Mouse (Mus musculus): Measurements from ENCODE around the gene Phb.

DNA sequence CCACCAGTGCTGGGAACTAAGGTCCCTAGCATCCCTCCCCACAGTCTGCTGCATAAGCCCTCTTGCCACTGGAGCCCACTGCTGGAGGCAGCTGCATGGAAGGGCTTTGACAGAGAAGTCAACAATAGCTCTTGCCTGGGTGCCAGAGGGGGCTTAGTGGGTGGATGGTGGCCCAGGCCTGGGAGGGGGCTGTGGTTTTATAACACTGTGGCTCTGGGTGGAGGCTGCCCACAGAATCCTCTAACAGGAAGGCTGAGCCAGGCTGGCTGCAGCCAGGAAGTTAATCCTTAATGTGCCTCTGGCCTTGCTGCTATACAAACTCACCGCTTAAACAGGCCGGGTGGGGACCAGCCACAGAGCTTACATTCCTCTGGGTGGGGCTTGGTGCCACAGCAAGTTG is 31.7 kb upstream of the Phb start:
- TF ChIP-seq CTCF (IDR thresholded peaks at IDR 0.05; ENCODE audit: low read depth) (no peak), EP300 (IDR thresholded peaks at IDR 0.05; ENCODE audit: low read depth) (no peak)
